In the genomic region with DNA sequence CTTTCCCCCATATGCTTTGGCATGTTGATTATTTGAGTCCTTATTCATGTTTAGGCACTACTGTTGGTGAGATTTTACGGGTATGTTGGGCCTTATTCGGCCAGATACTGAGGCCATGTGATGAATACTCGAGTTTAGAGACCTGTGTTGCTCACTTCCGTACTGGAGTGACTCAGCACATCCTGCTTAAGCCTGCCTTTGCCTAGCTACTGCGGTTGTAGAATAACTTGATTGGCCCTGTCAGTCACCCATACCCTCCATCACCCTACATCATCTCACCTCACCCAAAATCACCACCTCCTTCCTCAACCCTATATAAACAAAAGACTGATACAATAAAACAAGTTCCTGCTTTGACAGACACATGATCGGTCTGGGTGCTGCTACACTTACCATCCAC, we compare ENCODE assay signal across 14 mouse cellular contexts.
"Had no signal": no experiment of that assay in that cellular context is flagged by ENCODE, and none has a peak within 500 bp of the region (broad histone marks: within the 10 kb centered on the region; RNA-seq: fewer than 3 reads in every experiment).

No protein-coding gene starts in this region.

- H3K4me3 ChIP-seq: left cerebral cortex, adult 2 months; limb, embryonic 10.5 days; liver, embryonic 15.5 days; megakaryocyte, embryonic 14.5 days; midbrain, embryonic 15.5 days; neural tube, embryonic 12.5 days had no signal

- ATAC-seq: lung, postnatal 0 days; midbrain, embryonic 15.5 days had no signal

- H3K4me1 ChIP-seq: limb, embryonic 10.5 days; midbrain, embryonic 15.5 days; neural tube, embryonic 12.5 days had no signal

- H3K36me3 ChIP-seq: limb, embryonic 10.5 days; liver, embryonic 15.5 days; midbrain, embryonic 15.5 days; neural tube, embryonic 12.5 days had no signal

- H3K9ac ChIP-seq: liver, embryonic 15.5 days; midbrain, embryonic 15.5 days; neural tube, embryonic 12.5 days had no signal

- H3K27ac ChIP-seq: left cerebral cortex, adult 2 months; limb, embryonic 10.5 days; liver, embryonic 15.5 days; midbrain, embryonic 15.5 days; neural tube, embryonic 12.5 days had no signal

- DNase-seq: kidney, adult 8-10 months; kidney, postnatal 25 days; lung, adult 2 months; lung, postnatal 36 days; right cerebral cortex, postnatal 4 days; spleen, adult 18-20 months; thymus, postnatal 4 days had no signal

- H3K27me3 ChIP-seq: liver, embryonic 15.5 days; midbrain, embryonic 15.5 days; neural tube, embryonic 12.5 days had no signal
